Mouse (Mus musculus) gastrocnemius, postnatal 10 days (tissue): ENCODE results near the gene Lbx2. TPM values are rescaled to one million over a fixed set of nuclear protein-coding genes. Genes with fewer than 3 reads are reported as not detected.

Experiments
- DNase-seq: peaks from one replicate; pipeline ENCODE4 v3.0.0; 2021; ENCODE audit warnings: mixed read lengths
- microRNA-seq, 2 experiments: library from miRNA; unstranded; fragments of <30 nt; microRNA quantifications; one replicate each; pipeline ENCODE4 v1.2.0; 2021
- total RNA-seq, 2 experiments: library from RNA; stranded (reverse); gene quantifications; 2 replicates each; pipeline ENCODE4 v1.2.3; 2021

Lbx2 gene
- total RNA-seq, 2 experiments from 2014 or later, result 0.33 to 1.3 TPM

DNA sequence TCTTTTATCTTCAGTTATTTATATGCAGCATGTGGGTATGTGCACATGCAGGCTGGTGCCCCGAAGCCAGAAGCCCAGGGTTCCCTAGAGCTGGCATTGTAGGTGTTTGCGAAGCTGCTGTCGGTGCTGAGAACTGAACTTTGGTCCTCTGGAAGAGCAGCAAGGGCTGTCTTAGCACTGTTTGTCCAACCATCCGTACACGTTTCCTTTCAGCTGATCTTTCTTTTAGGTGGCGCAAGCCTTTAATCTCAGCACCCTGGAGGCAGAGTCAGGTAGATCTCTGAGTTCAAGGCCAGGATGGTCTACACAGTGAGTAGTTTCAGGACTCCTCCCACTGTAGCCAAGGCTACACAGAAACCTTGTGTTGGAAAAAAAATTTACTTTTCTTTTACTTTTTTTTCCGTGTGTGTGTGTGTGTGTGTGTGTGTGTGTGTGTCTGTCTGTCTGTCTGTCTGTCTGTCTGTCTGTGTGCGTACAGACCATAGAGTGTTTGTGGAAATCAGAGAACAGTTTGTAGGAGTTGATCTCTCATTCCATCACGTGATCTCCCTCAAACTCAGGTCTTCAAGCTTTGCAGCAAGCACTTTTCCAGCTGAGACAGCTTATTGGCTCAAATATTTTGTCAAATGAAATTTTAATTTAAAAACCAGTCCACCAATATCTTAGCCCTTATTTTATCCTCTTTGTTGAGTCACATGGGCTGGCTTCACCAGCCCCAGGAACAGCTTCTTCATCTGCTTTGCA is 46.2 kb downstream of the Lbx2 start:
- DNase-seq, result no peak

- DNase-seq, result no peak
Observed at GRCm38 (mm10) chr6:83134226-83134625, 48.1 kb downstream of the Lbx2 start.

- DNase-seq, result no peak
Observed at GRCm38 (mm10) chr6:83134951-83135513, 48.9 kb downstream of the Lbx2 start, which contains the start of gene Rtkn. Gene Rtkn (plus strand): TSS chr6:83135463.

- peak; percentile 66 for DNase-seq
Observed at GRCm38 (mm10) chr6:83135571-83136161, 49.5 kb downstream of the Lbx2 start.

DNA sequence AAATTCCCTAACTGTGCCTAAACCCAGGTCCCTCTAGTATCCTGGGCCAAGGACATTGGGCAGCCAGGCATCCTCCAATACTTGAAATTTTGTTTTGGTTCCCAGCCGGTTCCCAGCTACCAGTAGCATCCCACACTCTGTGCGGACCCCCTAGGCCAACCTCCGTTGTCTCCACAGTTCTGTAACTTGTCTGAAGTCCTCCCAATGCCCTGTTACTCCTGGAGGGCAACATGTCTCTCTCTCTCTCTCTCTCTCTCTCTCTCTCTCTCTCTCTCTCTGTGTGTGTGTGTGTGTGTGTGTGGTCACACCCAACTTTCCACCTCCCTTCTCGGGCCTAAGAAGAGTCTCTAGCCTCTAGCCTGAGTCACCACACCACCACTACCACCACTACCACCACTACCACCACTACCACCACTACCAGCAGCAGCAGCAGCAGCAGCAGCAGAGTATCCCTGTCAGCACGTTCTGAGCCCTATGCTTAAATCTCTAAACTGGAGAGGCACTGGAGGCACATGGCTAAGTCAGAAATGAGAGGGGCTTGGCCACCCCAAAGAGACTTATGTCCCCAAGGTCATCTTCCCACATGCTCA is 50.2 kb downstream of the Lbx2 start:
- DNase-seq, result no peak

GRCm38 (mm10) chr6:83136881-83137575 is 50.9 kb downstream of the Lbx2 start:
- DNase-seq, result peak; percentile 80

DNA sequence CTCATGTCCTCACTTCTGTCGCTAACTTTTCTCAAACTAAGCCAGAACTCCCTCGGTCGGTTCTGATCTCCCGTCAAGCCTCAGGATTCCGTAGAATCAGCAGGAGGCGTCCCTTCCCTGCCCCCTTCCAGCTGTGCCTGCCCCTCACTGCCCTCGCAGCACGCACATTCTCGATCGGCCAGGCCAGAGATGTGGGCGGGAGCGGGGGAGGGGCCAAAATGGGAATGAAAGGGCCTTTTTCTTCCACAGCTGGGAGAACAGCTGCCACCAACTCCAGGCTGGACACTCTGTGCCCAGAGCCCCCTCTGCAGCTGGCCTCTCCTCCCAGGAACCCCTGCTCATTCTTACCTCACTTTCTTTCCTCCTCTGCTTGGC is 51.4 kb downstream of the Lbx2 start:
- DNase-seq, result peak; percentile 93

Small RNA genes within 50 kb of the gene (microRNA-seq; reads per million reads assigned to microRNA genes)
- 0 reads per million in 2 experiments for gene Mir3470a
- 0 to 0.32 reads per million in 2 experiments for gene Mir7040

Other genes starting within 250 kb of the Lbx2 start
- under 1 TPM; 0.47 to 0.49 TPM for gene Sema4f, start 146.6 kb upstream of the Lbx2 start, total RNA-seq
- gene M1ap, start 139.5 kb upstream of the Lbx2 start, total RNA-seq, result under 1 TPM in 1 of 2 experiments, not detected in 1; 0.49 TPM
- gene Dok1, start 52.9 kb upstream of the Lbx2 start, total RNA-seq, result 10 to 100 TPM in 1 of 2 experiments, 1 to 10 TPM in 1; 6.2 to 10.7 TPM
- 10 to 100 TPM; 10.5 to 11.9 TPM for gene Loxl3, start 52.2 kb upstream of the Lbx2 start, total RNA-seq
- 10 to 100 TPM; 66.9 to 70.7 TPM for gene Aup1, start 31.8 kb upstream of the Lbx2 start, total RNA-seq
- 10 to 100 TPM; 23.8 to 28.4 TPM for gene Htra2, start 31.1 kb upstream of the Lbx2 start, total RNA-seq
- gene Dqx1, start 28.5 kb upstream of the Lbx2 start, total RNA-seq, result under 1 TPM; 0.42 to 0.65 TPM
- gene Tlx2, start 16.1 kb upstream of the Lbx2 start, total RNA-seq, result not detected
- gene Pcgf1, start 8.5 kb upstream of the Lbx2 start, total RNA-seq, result 1 to 10 TPM; 5.5 to 8.5 TPM
- 1 to 10 TPM in 1 of 2 experiments, under 1 TPM in 1; 0.19 to 1.2 TPM for gene Ccdc142, start 15.2 kb downstream of the Lbx2 start, total RNA-seq
- 1 to 10 TPM; 1.4 to 2.3 TPM for gene Gm42688, start 15.2 kb downstream of the Lbx2 start, total RNA-seq
- gene Mrpl53, start 22.7 kb downstream of the Lbx2 start, total RNA-seq, result 100 to 1,000 TPM; 101 to 114 TPM
- 10 to 100 TPM; 11.0 to 15.7 TPM for gene Mogs, start 29.1 kb downstream of the Lbx2 start, total RNA-seq
- 10 to 100 TPM; 48.0 to 52.3 TPM for gene Wbp1, start 35.2 kb downstream of the Lbx2 start, total RNA-seq
- 10 to 100 TPM; 13.1 to 15.2 TPM for gene Ino80b, start 39.1 kb downstream of the Lbx2 start, total RNA-seq
- gene Rtkn, start 49.1 kb downstream of the Lbx2 start, total RNA-seq, result 10 to 100 TPM; 22.3 to 24.5 TPM
- 1 to 10 TPM in 1 of 2 experiments, under 1 TPM in 1; 0.43 to 1.4 TPM for gene Wdr54, start 70.0 kb downstream of the Lbx2 start, total RNA-seq
- gene 1700003E16Rik, start 70.0 kb downstream of the Lbx2 start, total RNA-seq, result under 1 TPM in 1 of 2 experiments, not detected in 1; 0.23 TPM
- gene Dctn1, start 79.6 kb downstream of the Lbx2 start, total RNA-seq, result 100 to 1,000 TPM; 126 to 132 TPM
- gene Slc4a5, start 133.5 kb downstream of the Lbx2 start, total RNA-seq, result under 1 TPM in 1 of 2 experiments, not detected in 1; 0.05 TPM
- 1 to 10 TPM; 5.0 to 8.0 TPM for gene Mthfd2, start 239.5 kb downstream of the Lbx2 start, total RNA-seq
- 10 to 100 TPM; 19.7 to 26.0 TPM for gene Mob1a, start 239.6 kb downstream of the Lbx2 start, total RNA-seq